Mouse (Mus musculus) midbrain, embryonic 13.5 days (tissue): ENCODE results near the gene Gm10406. TPM values are rescaled to one million over a fixed set of nuclear protein-coding genes. Genes with fewer than 3 reads are reported as not detected.
"Not testable (repeated sequence)": the region's sequence is repeated elsewhere in the genome, so short reads cannot be mapped to it uniquely, and the experiment has no call there.

ENCODE experiments used
- ATAC-seq: fragments of 200-750 bp; cut with Nextera tagmentation; 2 replicates; pipeline ENCODE4 v1.8.0; 2017; ENCODE audit warnings: mild to moderate bottlenecking, moderate TSS enrichment, moderate library complexity
- H3K27ac ChIP-seq: fragments of 300-500 bp; sonication (generic); 2 replicates; pipeline ENCODE4 v1.5.1; 2015; ENCODE audit warnings: inconsistent platforms, mild to moderate bottlenecking, moderate library complexity
- H3K27me3 ChIP-seq: fragments of 300-500 bp; sonication (generic); 2 replicates; pipeline ENCODE4 v1.6.1; 2015; ENCODE audit warnings: mild to moderate bottlenecking, inconsistent platforms
- H3K36me3 ChIP-seq: fragments of 300-500 bp; sonication (generic); 2 replicates; pipeline ENCODE4 v1.6.1; 2015; ENCODE audit warnings: mild to moderate bottlenecking, inconsistent platforms
- H3K4me1 ChIP-seq: fragments of 300-500 bp; sonication (generic); replicated peaks from 2 replicates; pipeline ENCODE4 v1.6.1; 2015; ENCODE audit warnings: inconsistent platforms
- H3K4me2 ChIP-seq: fragments of 300-500 bp; sonication (generic); replicated peaks from 2 replicates; pipeline ENCODE4 v1.6.1; 2015; ENCODE audit warnings: moderate library complexity, mild to moderate bottlenecking, inconsistent platforms
- H3K4me3 ChIP-seq: fragments of 300-500 bp; sonication (generic); replicated peaks from 2 replicates; pipeline ENCODE4 v1.5.1; 2015; ENCODE audit warnings: mild to moderate bottlenecking, inconsistent platforms
- H3K9ac ChIP-seq: fragments of 300-500 bp; sonication (generic); replicated peaks from 2 replicates; pipeline ENCODE4 v1.6.1; 2015; ENCODE audit warnings: mild to moderate bottlenecking, inconsistent platforms
- H3K9me3 ChIP-seq: fragments of 300-500 bp; sonication (generic); 2 replicates; pipeline ENCODE4 v1.6.1; 2016; ENCODE audit warnings: mild to moderate bottlenecking, inconsistent platforms
- WGBS: fragments of 180-500 bp; shearing (Covaris S2); methylation state at CpG from one replicate; pipeline ENCODE4 v1.1.7; 2015; 5-methylcytosine and 5-hydroxymethylcytosine counted together
- polyA plus RNA-seq: library from polyadenylated mRNA; unstranded; fragments of >200 nt; fragmentation: Nextera tagmentation; extraction: Ambion mirVana; gene quantifications from 2 replicates; pipeline ENCODE4 v1.2.1, GENCODE M21; 2015

Gm10406 gene
- 2.6 and 2.8 TPM in 2 replicates for polyA plus RNA-seq

DNA sequence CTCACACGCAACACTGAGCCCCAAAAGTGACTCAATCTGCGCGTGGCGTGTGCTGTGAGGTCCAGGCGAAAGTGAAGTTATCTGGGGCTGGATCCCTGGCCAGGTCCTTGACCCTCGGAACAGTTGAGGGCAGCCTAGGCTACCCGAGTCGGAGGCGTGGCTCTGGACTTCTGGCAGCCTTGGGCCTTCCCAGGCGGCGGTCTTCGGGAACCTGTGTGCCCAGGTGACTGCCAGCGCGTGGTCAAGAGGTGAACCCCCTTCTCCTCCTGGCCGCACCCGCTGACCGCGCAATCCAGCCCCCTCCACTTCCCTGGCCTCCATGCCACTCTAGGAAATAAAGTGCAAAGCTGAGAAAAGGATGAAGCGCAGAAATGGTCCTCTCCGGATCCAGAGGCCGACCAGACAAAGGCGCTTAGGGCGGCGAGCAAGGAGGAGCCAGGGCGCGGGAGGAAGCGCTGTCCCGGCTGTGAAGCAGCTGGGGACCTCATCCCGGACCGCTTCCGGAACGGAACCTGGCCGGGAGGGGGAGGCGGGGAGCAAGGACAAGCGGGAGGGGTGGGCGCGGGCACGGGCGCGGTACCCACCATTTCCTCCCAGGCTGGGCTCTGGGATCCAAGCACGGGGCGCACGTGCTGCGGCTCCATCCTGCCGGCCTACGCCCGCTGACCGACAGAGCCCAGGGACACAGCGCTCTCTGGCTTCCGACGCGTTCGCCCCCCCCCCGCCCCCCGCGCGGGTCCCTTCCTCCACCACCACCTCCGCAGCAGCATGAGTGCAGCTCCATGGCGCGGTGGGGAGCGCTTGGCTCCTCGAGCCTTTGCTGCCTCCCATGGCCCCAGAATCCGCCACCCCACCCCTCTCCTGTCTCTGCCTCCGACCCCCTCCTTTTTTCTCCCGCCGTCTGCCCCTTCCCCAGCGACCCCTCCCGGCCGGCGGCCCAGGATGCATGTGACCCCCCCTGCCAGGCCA, at the start of gene Gm10406:
Gm10406 (minus strand) TSS at position 669 of the 969 bp plus-strand sequence.
- H3K4me2 ChIP-seq: peak within 1 kb of the TSS; percentile 82
- ATAC-seq, H3K9me3 ChIP-seq, H3K36me3 ChIP-seq, H3K27me3 ChIP-seq, H3K4me1 ChIP-seq: not testable (repeated sequence)
- peak within 1 kb of the TSS; percentile 60 for H3K27ac ChIP-seq
- WGBS: 0% methylated on average over 42 of the region's 70 CpGs
- peak within 1 kb of the TSS; percentile 74 for H3K9ac ChIP-seq
- H3K4me3 ChIP-seq: peak within 1 kb of the TSS; percentile 53

DNA sequence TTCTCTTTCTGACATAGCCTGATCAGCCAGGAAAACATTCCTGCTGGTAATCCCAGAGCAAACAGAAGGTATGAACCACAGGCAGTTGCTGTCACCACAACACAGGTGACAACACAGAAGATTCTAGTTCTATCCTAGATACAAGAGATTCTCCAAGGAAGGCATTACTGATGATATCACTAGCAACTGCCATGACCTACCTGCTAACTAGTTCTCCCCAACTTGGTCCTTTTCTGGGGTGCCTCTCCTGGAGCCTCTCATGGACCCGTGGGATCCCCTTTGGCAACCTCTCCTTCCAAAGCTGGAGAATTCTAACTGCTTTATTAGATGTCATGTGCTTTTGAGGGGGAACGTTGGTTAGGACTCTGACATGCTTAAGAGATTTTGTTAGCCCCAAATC, 17.6 kb upstream of the Gm10406 start, which contains the start of gene Gm3685:
Gm3685 (minus strand) TSS at position 101 of the 400 bp plus-strand sequence.
- not testable (repeated sequence) for H3K9ac ChIP-seq, H3K4me1 ChIP-seq, H3K4me3 ChIP-seq, H3K36me3 ChIP-seq, H3K27me3 ChIP-seq, H3K27ac ChIP-seq, H3K4me2 ChIP-seq, ATAC-seq, H3K9me3 ChIP-seq
- no CpG with 5 or more reads among the region's 2 CpGs for WGBS

DNA sequence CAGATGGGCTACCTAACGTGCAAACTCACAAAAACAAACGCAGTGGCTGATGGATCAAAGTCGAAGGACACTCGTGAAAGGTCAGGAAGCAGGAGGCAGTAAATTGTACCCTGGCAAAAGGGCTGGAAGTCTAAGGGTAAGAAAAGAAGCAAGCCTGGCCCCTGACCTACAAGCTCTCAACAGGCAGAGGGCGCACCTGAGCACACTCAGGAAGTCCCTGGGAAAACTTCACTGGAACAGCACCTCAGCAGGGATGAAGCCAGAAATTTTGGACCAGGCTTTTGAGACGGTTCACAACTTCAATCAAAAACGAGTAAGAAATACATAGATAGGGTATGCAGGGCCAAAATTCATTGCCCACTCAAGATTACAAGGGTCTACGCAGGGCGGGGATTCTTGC, 975 bp downstream of the Gm10406 start:
- H3K9ac ChIP-seq, ATAC-seq, H3K9me3 ChIP-seq, H3K27me3 ChIP-seq, H3K36me3 ChIP-seq, H3K4me1 ChIP-seq, H3K27ac ChIP-seq: not testable (repeated sequence)
- 8% methylated on average over 9 of the region's 9 CpGs for WGBS
- peak overlapping the region; percentile 53 for H3K4me3 ChIP-seq
- H3K4me2 ChIP-seq: peak overlapping the region; percentile 82

GRCm38 (mm10) chr14:6973718-6974117, 53.5 kb downstream of the Gm10406 start, which contains the start of gene Gm6356:
Gene Gm6356, minus strand, starts transcription at chr14:6973818.
- H3K4me3 ChIP-seq, H3K27me3 ChIP-seq, H3K4me1 ChIP-seq, H3K4me2 ChIP-seq, ATAC-seq, H3K9ac ChIP-seq, H3K36me3 ChIP-seq, H3K27ac ChIP-seq, H3K9me3 ChIP-seq: not testable (repeated sequence)
- 69% methylated on average over 1 of the region's 2 CpGs for WGBS

Other genes with a start within 250 kb of the Gm10406 start
- not detected in 2 replicates for gene Gm3642, start 187.1 kb downstream of the Gm10406 start, polyA plus RNA-seq
- 5.1 and 5.7 TPM in 2 replicates for gene Gm3667, start 137.5 kb downstream of the Gm10406 start, polyA plus RNA-seq
- gene Gm6356, start 53.6 kb downstream of the Gm10406 start, polyA plus RNA-seq: not detected in 2 replicates
- gene Gm3685, start 17.5 kb upstream of the Gm10406 start, polyA plus RNA-seq: not detected in 2 replicates
- gene Gm3696, start 73.2 kb upstream of the Gm10406 start, polyA plus RNA-seq: 4.8 and 5.3 TPM in 2 replicates
- gene Gm6676, start 98.0 kb upstream of the Gm10406 start, polyA plus RNA-seq: not detected in 2 replicates
- 8.0 and 8.8 TPM in 2 replicates for gene Gm3512, start 147.1 kb upstream of the Gm10406 start, polyA plus RNA-seq
- not detected in 2 replicates for gene Gm16434, start 167.1 kb upstream of the Gm10406 start, polyA plus RNA-seq
- not detected in 2 replicates for gene Gm3727, start 237.3 kb upstream of the Gm10406 start, polyA plus RNA-seq